Mouse (Mus musculus) testis, adult 2 months (tissue): ENCODE measurements around the gene Myo10. TPM values are rescaled to one million over a fixed set of nuclear protein-coding genes. Genes with fewer than 3 reads are reported as not detected.

Source experiments
- H3K27ac ChIP-seq: fragments of 200-500 bp; 2 replicates; pipeline ENCODE4 v1.5.1; 2012; ENCODE audit warnings: low read depth, low read length; ENCODE audit not compliant: control insufficient read depth, insufficient read depth
- H3K27me3 ChIP-seq: fragments of 200-500 bp; 2 replicates; pipeline ENCODE4 v1.6.1; 2012; ENCODE audit warnings: mild to moderate bottlenecking, low read length, moderate library complexity; ENCODE audit not compliant: control insufficient read depth, insufficient read depth
- H3K36me3 ChIP-seq: fragments of 200-500 bp; 2 replicates; pipeline ENCODE4 v1.6.1; 2012; ENCODE audit warnings: mild to moderate bottlenecking, low read length; ENCODE audit not compliant: control insufficient read depth, insufficient read depth
- H3K4me1 ChIP-seq: fragments of 200-500 bp; 2 replicates; pipeline ENCODE4 v1.6.1; 2012; ENCODE audit warnings: low read length; ENCODE audit not compliant: control insufficient read depth, insufficient read depth
- H3K4me3 ChIP-seq: fragments of 200-500 bp; 2 replicates; pipeline ENCODE4 v1.5.1; 2012; ENCODE audit warnings: low read depth, mild to moderate bottlenecking, low read length, moderate library complexity, mixed read lengths; ENCODE audit not compliant: control insufficient read depth
- CTCF ChIP-seq: fragments of 200-500 bp; IDR thresholded peaks from 2 replicates; pipeline ENCODE4 v1.5.1; 2012; ENCODE audit warnings: low read depth, mild to moderate bottlenecking, inconsistent platforms, low read length, moderate library complexity; ENCODE audit not compliant: control insufficient read depth, insufficient read depth, insufficient replicate concordance
- POLR2A ChIP-seq: fragments of 200-500 bp; IDR thresholded peaks from 2 replicates; pipeline ENCODE4 v1.6.1; 2012; ENCODE audit warnings: low read depth, mild to moderate bottlenecking, inconsistent platforms, low read length, moderate library complexity; ENCODE audit not compliant: control insufficient read depth
- polyA plus RNA-seq: library from polyadenylated mRNA; depleted of rRNA; stranded (reverse); fragments of >200 nt; gene quantifications from 2 replicates; pipeline ENCODE4 v1.2.3, GENCODE M21; 2012

The Myo10 gene
- polyA plus RNA-seq, 1 experiment = 17.5 TPM

GRCm38 (mm10) chr15:25652368-25652767 lies 30.0 kb downstream of the Myo10 start:
- Histone ChIP-seq H3K4me1 (no peaks in the 10 kb centered on the region; the same call in 1 of the 2 replicates), H3K4me3 (no peak overlapping the region), H3K36me3 (no peaks in the 10 kb centered on the region), H3K27ac (no peak overlapping the region), H3K27me3 (no peaks in the 10 kb centered on the region)
- no peak for TF ChIP-seq CTCF
- no peak for TF ChIP-seq POLR2A

DNA sequence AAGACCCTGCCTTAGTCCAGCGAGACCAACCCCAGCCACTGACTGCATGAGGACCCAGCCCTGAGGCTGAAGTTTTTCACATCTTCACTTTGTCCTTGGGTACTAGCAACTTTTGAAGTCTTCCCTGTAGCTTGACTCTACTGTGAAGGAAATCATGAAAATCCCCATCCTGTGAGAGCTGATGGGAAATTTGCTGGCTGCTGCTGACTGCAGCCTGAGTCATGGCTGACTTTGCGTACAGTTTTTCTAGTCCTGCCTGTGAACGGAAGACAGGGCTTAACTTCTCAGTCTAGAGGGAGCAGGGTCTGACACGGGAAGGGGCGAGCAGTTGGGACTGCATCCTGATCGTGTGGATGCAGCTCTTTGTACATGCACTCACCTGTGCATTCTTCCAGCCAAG lies 30.6 kb downstream of the Myo10 start:
- no peak for TF ChIP-seq POLR2A
- Histone ChIP-seq H3K27me3 (no peaks in the 10 kb centered on the region), H3K4me1 (no peaks in the 10 kb centered on the region; the same call in 1 of the 2 replicates), H3K4me3 (no peak overlapping the region), H3K27ac (no peak overlapping the region), H3K36me3 (no peaks in the 10 kb centered on the region)

- H3K4me1 ChIP-seq = no peaks in the 10 kb centered on the region; the same call in 1 of the 2 replicates
- TF ChIP-seq POLR2A (no peak), CTCF (no peak)
- no peaks in the 10 kb centered on the region for H3K27me3 ChIP-seq
- H3K36me3 ChIP-seq = no peaks in the 10 kb centered on the region
- no peak overlapping the region for H3K4me3 ChIP-seq
- H3K27ac ChIP-seq = 0 out of 2 replicates have a peak overlapping the region, but pooled peaks have one; percentile 29
These were observed 31.4 kb downstream of the Myo10 start for GRCm38 (mm10) chr15:25653680-25654079.

DNA sequence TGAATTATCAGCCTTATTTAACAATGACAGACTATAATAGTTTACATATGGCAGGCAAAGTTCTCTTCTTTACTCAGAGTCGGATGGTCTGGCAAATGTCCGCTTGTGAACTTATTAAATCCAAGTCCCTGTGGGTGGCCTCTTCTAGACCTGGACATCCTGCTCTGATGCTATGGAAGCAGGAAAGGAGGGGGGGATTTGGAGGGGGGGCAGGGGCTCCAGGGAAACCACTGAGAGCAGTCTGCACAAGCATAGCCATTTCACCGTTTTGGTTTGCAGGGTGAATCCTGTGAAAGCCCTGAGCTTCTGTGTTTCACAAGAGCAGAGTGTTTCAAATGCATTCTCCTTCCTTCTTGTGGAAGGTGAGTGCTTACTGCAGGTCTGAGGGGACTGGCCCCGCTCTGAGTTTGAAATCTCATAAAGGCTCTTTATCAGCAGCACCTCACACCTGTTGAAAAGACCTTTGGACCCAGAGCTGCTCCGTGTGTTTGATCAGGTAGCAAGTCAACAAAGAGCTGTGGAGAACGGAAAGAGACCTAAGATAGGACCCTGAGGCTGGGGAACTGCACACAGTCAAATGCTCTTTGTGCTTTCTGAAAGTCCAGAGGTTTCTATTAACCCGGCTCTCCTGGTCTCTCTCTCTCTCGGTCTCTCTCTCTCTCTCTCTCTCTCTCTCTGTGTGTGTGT lies 40.7 kb downstream of the Myo10 start:
- H3K27me3 ChIP-seq = no peaks in the 10 kb centered on the region
- H3K4me3 ChIP-seq = no peak overlapping the region
- TF ChIP-seq POLR2A (no peak), CTCF (no peak)
- no peak overlapping the region for H3K27ac ChIP-seq
- H3K36me3 ChIP-seq = no peaks in the 10 kb centered on the region
- no peaks in the 10 kb centered on the region for H3K4me1 ChIP-seq

DNA sequence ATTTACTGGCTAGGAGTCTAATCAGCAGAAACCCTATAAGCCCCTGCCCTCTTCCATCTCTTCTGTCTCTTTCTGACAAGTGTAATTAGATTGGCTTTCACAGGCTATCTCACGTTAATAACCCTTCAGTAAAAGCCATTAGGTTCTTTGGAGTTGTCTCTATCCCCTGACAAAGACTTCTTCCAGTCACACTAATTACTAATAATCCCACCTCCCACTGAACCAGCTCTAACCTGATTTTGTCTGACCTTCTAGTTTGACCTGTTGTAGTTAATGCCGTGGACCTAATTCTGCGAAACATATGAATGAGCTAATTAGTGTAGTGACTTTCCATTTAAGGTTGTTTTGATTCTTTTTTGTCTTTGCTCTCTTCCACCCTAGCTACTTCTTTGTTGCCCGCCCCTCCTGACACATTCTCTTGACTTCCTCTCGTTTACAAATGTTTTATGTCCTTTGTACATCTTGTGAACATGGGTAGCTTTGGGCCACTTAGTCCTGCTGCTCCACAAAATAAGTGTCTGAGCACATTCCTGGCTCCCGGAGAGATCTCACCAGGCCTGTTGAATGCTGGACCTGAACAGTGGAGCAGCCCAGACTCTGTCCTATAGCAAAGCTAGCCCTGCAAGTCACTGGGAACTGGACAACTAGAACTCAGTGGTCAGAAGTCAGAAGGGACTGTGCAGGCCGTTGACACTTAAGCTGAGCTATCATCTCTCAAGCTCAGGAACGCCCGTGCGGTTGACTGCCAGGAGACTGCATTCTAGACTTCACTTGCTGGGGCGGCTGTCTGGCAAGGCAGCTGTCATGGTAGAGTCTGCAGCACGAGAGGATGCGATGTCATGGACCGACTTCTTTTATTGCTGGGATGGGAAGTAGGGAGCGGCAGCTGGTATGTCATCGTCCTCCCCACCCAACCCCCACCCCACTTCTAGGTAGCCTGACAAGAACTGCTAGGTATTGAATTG lies 47.2 kb downstream of the Myo10 start:
- Histone ChIP-seq H3K27me3 (no peaks in the 10 kb centered on the region), H3K27ac (no peak overlapping the region)
- TF ChIP-seq CTCF (no peak), POLR2A (no peak)

GRCm38 (mm10) chr15:25673231-25673980 lies 51.1 kb downstream of the Myo10 start:
- H3K36me3 ChIP-seq = no peaks in the 10 kb centered on the region
- H3K4me3 ChIP-seq = no peak overlapping the region
- H3K27me3 ChIP-seq = no peaks in the 10 kb centered on the region
- TF ChIP-seq CTCF = no peak
- no peak for TF ChIP-seq POLR2A
- H3K27ac ChIP-seq = no peak overlapping the region
- H3K4me1 ChIP-seq = no peaks in the 10 kb centered on the region; the same call in 1 of the 2 replicates

More for the DNA sequence above, 47.2 kb downstream of the Myo10 start:
- Histone ChIP-seq H3K4me3 (no peak overlapping the region), H3K4me1 (no peaks in the 10 kb centered on the region), H3K36me3 (no peaks in the 10 kb centered on the region)
